Mouse (Mus musculus) kidney, embryonic 14.5 days (tissue): ENCODE measurements at regions not wholly inside any gene's neighbourhood (a gene's known extent, or its start where the extent isn't known, plus 50 kb on each side); places are given as distances from the start of the nearest gene placed in this dataset.

ENCODE experiments used
- ATAC-seq: fragments of 200-750 bp; cut with Nextera tagmentation; 2 replicates; pipeline ENCODE4 v1.8.0; 2017; ENCODE audit warnings: moderate number of reproducible peaks, mild to moderate bottlenecking, moderate TSS enrichment, moderate library complexity; ENCODE audit not compliant: low FRiP score, low TSS enrichment
- H3K27ac ChIP-seq: fragments of 300-500 bp; sonication (generic); 2 replicates; pipeline ENCODE4 v1.5.1; 2014; ENCODE audit warnings: low read depth, mild to moderate bottlenecking, low read length, moderate library complexity, mixed read lengths
- H3K27me3 ChIP-seq: fragments of 300-500 bp; sonication (generic); 2 replicates; pipeline ENCODE4 v1.6.1; 2014; ENCODE audit warnings: mild to moderate bottlenecking, low read length; ENCODE audit not compliant: control insufficient read depth, insufficient read depth
- H3K36me3 ChIP-seq: fragments of 300-500 bp; sonication (generic); 2 replicates; pipeline ENCODE4 v1.6.1; 2014; ENCODE audit warnings: low read length, mixed read lengths; ENCODE audit not compliant: control insufficient read depth, insufficient read depth
- H3K4me1 ChIP-seq: fragments of 300-500 bp; sonication (generic); 2 replicates; pipeline ENCODE4 v1.6.1; 2014; ENCODE audit warnings: low read length, mixed read lengths; ENCODE audit not compliant: control insufficient read depth, insufficient read depth
- H3K4me2 ChIP-seq: fragments of 300-500 bp; sonication (generic); replicated peaks from 2 replicates; pipeline ENCODE4 v1.6.1; 2014; ENCODE audit warnings: low read depth, mild to moderate bottlenecking, low read length
- H3K4me3 ChIP-seq: fragments of 300-500 bp; sonication (generic); 2 replicates; pipeline ENCODE4 v1.5.1; 2014; ENCODE audit warnings: mild to moderate bottlenecking, low read length
- H3K9ac ChIP-seq: fragments of 300-500 bp; sonication (generic); 2 replicates; pipeline ENCODE4 v1.6.1; 2014; ENCODE audit warnings: low read depth, mild to moderate bottlenecking, low read length, moderate library complexity
- H3K9me3 ChIP-seq: fragments of 300-500 bp; sonication (generic); 2 replicates; pipeline ENCODE4 v1.6.1; 2016; ENCODE audit warnings: low read length; ENCODE audit not compliant: control insufficient read depth
- WGBS: fragments of 180-500 bp; shearing (Covaris S2); extraction: QIAGEN DNeasy Blood & Tissue Kit; methylation state at CpG from one replicate; pipeline ENCODE4 v1.1.7; 2014; 5-methylcytosine and 5-hydroxymethylcytosine counted together

- no peaks in the 10 kb centered on the region for H3K27me3 ChIP-seq
- WGBS: 76% methylated on average over 5 of the region's 5 CpGs
- no peaks in the 10 kb centered on the region for H3K36me3 ChIP-seq
- H3K9ac ChIP-seq: no peak overlapping the region
- H3K4me2 ChIP-seq: no peak overlapping the region
- H3K27ac ChIP-seq: no peak overlapping the region
- H3K4me3 ChIP-seq: no peak overlapping the region
- ATAC-seq: no peak
- no peaks in the 10 kb centered on the region for H3K9me3 ChIP-seq
- H3K4me1 ChIP-seq: 0 out of 2 replicates have a peak, but pooled peaks cover 3% of the 10 kb centered on the region
Measured at GRCm38 (mm10) chr15:61588956-61589355, 666.1 kb upstream of the A1bg start.

- Histone ChIP-seq H3K36me3 (no peaks in the 10 kb centered on the region), H3K4me3 (no peak overlapping the region)
- WGBS: 71% methylated on average over 2 of the region's 2 CpGs
Measured at GRCm38 (mm10) chr15:61582335-61582734, 659.5 kb upstream of the A1bg start.

GRCm38 (mm10) chr15:61563347-61563746 is 640.5 kb upstream of the A1bg start:
- Histone ChIP-seq H3K4me3 (no peak overlapping the region), H3K9me3 (no peaks in the 10 kb centered on the region), H3K27ac (no peak overlapping the region), H3K27me3 (no peaks in the 10 kb centered on the region), H3K9ac (no peak overlapping the region), H3K4me1 (no peaks in the 10 kb centered on the region), H3K36me3 (no peaks in the 10 kb centered on the region), H3K4me2 (no peak overlapping the region)
- ATAC-seq: no peak

More at GRCm38 (mm10) chr15:61582335-61582734, 659.5 kb upstream of the A1bg start:
- no peak overlapping the region for H3K9ac ChIP-seq
- no peak overlapping the region for H3K27ac ChIP-seq
- H3K27me3 ChIP-seq: no peaks in the 10 kb centered on the region
- no peaks in the 10 kb centered on the region for H3K9me3 ChIP-seq
- H3K4me1 ChIP-seq: no peaks in the 10 kb centered on the region
- no peak overlapping the region for H3K4me2 ChIP-seq
- no peak for ATAC-seq

- 1% methylated on average over 2 of the region's 2 CpGs for WGBS
- Histone ChIP-seq H3K27me3 (no peaks in the 10 kb centered on the region), H3K36me3 (no peaks in the 10 kb centered on the region), H3K9me3 (no peaks in the 10 kb centered on the region), H3K9ac (no peak overlapping the region), H3K27ac (no peak overlapping the region), H3K4me2 (no peak overlapping the region), H3K4me1 (no peaks in the 10 kb centered on the region), H3K4me3 (no peak overlapping the region)
- peak; percentile 49; the same call in 1 of the 2 replicates for ATAC-seq
Measured at GRCm38 (mm10) chr15:61562252-61562651, 639.4 kb upstream of the A1bg start.

- Histone ChIP-seq H3K36me3 (no peaks in the 10 kb centered on the region), H3K27me3 (no peaks in the 10 kb centered on the region), H3K9ac (no peak overlapping the region), H3K9me3 (no peaks in the 10 kb centered on the region), H3K4me3 (no peak overlapping the region), H3K27ac (no peak overlapping the region), H3K4me1 (0 out of 2 replicates have a peak, but pooled peaks cover 3% of the 10 kb centered on the region), H3K4me2 (no peak overlapping the region)
- WGBS: 82% methylated on average over 2 of the region's 2 CpGs
- ATAC-seq: no peak
Measured at GRCm38 (mm10) chr15:61553908-61554307, 631.1 kb upstream of the A1bg start.

- 36% methylated on average over 8 of the region's 8 CpGs for WGBS
- ATAC-seq: peak; percentile 43; the same call in 1 of the 2 replicates
Measured at GRCm38 (mm10) chr15:61553081-61553680, 630.4 kb upstream of the A1bg start.

GRCm38 (mm10) chr15:61551206-61551605 is 628.4 kb upstream of the A1bg start:
- 0 out of 2 replicates have a peak, but pooled peaks cover 3% of the 10 kb centered on the region for H3K4me1 ChIP-seq
- H3K9me3 ChIP-seq: no peaks in the 10 kb centered on the region
- H3K36me3 ChIP-seq: no peaks in the 10 kb centered on the region
- H3K27me3 ChIP-seq: no peaks in the 10 kb centered on the region
- H3K27ac ChIP-seq: no peak overlapping the region
- H3K4me2 ChIP-seq: no peak overlapping the region
- no peak for ATAC-seq
- no peak overlapping the region for H3K4me3 ChIP-seq
- 91% methylated on average over 5 of the region's 5 CpGs for WGBS
- no peak overlapping the region for H3K9ac ChIP-seq

More at GRCm38 (mm10) chr15:61553081-61553680, 630.4 kb upstream of the A1bg start:
- Histone ChIP-seq H3K4me2 (no peak overlapping the region), H3K27me3 (no peaks in the 10 kb centered on the region), H3K9ac (no peak overlapping the region), H3K9me3 (no peaks in the 10 kb centered on the region), H3K4me1 (0 out of 2 replicates have a peak, but pooled peaks cover 3% of the 10 kb centered on the region), H3K4me3 (no peak overlapping the region), H3K36me3 (no peaks in the 10 kb centered on the region), H3K27ac (no peak overlapping the region)

GRCm38 (mm10) chr15:61548400-61548799 is 625.6 kb upstream of the A1bg start:
- no peaks in the 10 kb centered on the region for H3K36me3 ChIP-seq
- WGBS: 69% methylated on average over 4 of the region's 4 CpGs
- H3K27me3 ChIP-seq: no peaks in the 10 kb centered on the region
- no peak for ATAC-seq
- no peak overlapping the region for H3K4me2 ChIP-seq
- no peak overlapping the region for H3K9ac ChIP-seq
- no peaks in the 10 kb centered on the region for H3K4me1 ChIP-seq
- H3K4me3 ChIP-seq: no peak overlapping the region
- H3K27ac ChIP-seq: no peak overlapping the region
- no peaks in the 10 kb centered on the region for H3K9me3 ChIP-seq

- 85% methylated on average over 3 of the region's 3 CpGs for WGBS
- no peak overlapping the region for H3K27ac ChIP-seq
- no peak overlapping the region for H3K9ac ChIP-seq
- H3K4me1 ChIP-seq: no peaks in the 10 kb centered on the region
- no peaks in the 10 kb centered on the region for H3K9me3 ChIP-seq
- no peak overlapping the region for H3K4me3 ChIP-seq
- no peaks in the 10 kb centered on the region for H3K27me3 ChIP-seq
- no peak overlapping the region for H3K4me2 ChIP-seq
- H3K36me3 ChIP-seq: no peaks in the 10 kb centered on the region
- ATAC-seq: no peak
Measured at GRCm38 (mm10) chr15:61546608-61547007, 623.8 kb upstream of the A1bg start.
